Mouse (Mus musculus) gastrocnemius, adult 18-20 months (tissue): ENCODE measurements around the gene Calr. TPM values are rescaled to one million over a fixed set of nuclear protein-coding genes. Genes with fewer than 3 reads are reported as not detected.

Experiments
- DNase-seq: peaks from one replicate; pipeline ENCODE4 v3.0.0; 2021; ENCODE audit warnings: low spot score
- long read RNA-seq, 2 experiments: library from polyadenylated mRNA; stranded (forward); transcript quantifications; one replicate each; pipeline ENCODE4 v2.0.0; 2021
- total RNA-seq, 2 experiments: library from RNA; stranded (reverse); gene quantifications; 2 replicates each; pipeline ENCODE4 v1.2.3; 2021

Calr gene
- total RNA-seq, result 100 to 1,000 TPM; 145 to 160 TPM
- long read RNA-seq, experiment 1, transcript Calr-201 (9 exons, 2,184 nt), result major isoform, 18 of 30 reads
- long read RNA-seq, experiment 1, partial matches to known transcripts, result 5 of 30 reads
- long read RNA-seq, experiment 1, other reads (novel, unspliced or antisense), result 7 of 30 reads
- long read RNA-seq, experiment 2, transcript Calr-201 (9 exons, 2,184 nt), result major isoform, 18 of 35 reads
- long read RNA-seq, experiment 2, partial matches to known transcripts, result 7 of 35 reads
- long read RNA-seq, experiment 2, other reads (novel, unspliced or antisense), result 8 of 35 reads

- peak; percentile 100 for DNase-seq
Measured at GRCm38 (mm10) chr8:84846722-84847572, at the start of gene Calr. Calr (minus strand) TSS chr8:84846934.

- no peak for DNase-seq
Measured at GRCm38 (mm10) chr8:84895963-84896362, 49.2 kb upstream of the Calr start.

DNA sequence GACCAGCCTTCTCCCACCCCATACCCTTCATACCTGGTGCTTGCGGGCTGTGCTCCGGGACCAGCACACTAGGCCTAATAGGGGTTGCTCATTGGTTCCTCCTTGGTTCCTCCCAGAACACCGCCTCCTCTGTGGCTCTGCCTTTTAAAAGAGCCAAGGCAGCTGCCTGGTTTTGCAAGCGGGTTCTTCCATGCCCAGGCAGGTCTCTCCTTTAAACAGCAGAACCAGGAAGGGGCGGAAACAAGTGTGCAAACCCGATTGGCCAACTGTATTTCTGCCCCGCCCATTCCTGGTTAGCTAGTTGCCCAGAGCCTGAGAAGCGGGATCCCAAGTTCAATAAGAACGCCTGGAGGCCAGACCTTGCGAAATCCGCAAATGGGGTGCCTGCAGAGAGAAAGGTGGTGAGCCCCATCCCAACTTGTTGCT, 47.0 kb upstream of the Calr start, which contains the start of gene Gcdh:
TSS of gene Gcdh (minus strand) at position 213 of the 426 bp plus-strand sequence.
- peak; percentile 96 for DNase-seq

GRCm38 (mm10) chr8:84892993-84893708, 46.4 kb upstream of the Calr start:
- no peak for DNase-seq

- DNase-seq, result no peak
Measured at GRCm38 (mm10) chr8:84889141-84889540, 42.4 kb upstream of the Calr start.

GRCm38 (mm10) chr8:84888280-84888679, 41.5 kb upstream of the Calr start:
- no peak for DNase-seq

DNA sequence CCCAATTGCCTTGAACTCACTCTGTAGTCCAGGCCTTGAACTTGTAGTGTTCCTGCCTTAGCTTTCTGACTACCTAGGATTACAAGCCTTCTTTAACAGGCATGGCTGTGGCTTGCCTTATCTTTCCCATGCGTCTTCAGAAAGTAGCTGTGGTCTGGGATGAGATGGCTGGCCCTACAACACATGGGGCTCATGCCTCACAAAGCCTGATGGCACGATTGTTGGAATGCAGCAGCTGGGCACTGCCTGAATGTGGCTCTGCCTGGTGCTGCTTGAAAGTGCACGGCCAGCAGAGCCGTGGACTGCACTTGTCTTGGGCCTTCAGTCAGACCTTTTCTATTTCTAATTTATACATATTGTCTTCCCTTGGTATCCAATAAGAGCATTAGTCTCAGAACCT, 38.0 kb upstream of the Calr start:
- no peak for DNase-seq

- no peak for DNase-seq
Measured at GRCm38 (mm10) chr8:84878915-84879314, 32.2 kb upstream of the Calr start.

DNA sequence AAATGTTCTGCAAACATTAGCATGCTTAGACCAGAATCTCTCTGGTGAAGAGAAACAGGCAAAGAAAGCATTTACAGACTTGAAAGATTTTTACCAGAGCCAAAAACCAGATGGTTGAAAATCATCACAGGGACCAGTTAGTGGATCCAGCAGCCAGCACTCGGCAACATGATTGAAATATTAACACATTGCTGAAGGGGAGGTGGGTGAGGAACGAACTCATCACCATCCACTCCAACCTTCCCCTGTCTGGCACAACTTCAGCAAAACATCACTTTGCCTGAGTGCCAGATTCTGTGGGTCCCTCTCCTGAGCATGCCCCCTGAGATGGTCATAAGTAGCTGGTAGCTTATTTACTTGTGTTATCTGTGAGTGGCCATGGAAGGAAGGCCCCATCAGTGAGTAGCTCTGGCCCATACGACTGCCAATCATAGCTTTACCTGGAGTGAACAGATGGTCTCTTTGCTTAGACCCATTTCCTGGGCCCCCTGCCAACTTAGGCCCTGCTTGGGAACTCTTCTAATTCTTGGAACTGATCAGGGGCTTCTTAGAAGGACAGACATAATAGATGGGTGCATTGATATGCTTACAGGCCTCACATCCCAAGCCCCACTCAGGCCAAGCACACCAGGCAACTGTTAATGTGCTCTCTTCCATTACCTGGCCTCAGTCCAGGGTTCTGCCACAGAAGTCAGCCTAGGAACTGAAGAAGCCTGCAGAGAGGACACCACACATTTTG, 30.7 kb upstream of the Calr start:
- DNase-seq, result no peak

- DNase-seq, result no peak
Measured at GRCm38 (mm10) chr8:84874339-84874738, 27.6 kb upstream of the Calr start.

DNA sequence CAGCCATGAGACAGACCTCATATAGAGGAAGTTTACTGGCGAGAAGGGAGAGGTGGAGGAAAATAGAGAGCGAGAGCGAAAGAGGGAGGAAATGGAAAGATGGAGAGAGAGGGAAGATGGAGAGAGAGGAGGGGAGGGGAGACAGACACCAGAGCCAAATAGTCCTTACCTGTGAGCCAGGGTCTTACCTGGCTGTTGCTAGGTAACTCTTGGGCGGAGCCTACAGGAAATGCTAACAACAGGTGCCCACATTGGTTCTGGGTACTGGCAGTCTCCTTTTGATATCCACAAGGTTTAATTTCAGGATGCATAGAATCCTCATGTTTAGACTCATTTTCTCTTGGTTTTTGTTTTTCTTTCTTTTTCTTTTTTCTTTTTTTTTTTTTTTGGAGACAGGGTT, 26.3 kb upstream of the Calr start:
- DNase-seq, result no peak

GRCm38 (mm10) chr8:84872309-84872965, 25.7 kb upstream of the Calr start:
- DNase-seq, result peak; percentile 17

DNA sequence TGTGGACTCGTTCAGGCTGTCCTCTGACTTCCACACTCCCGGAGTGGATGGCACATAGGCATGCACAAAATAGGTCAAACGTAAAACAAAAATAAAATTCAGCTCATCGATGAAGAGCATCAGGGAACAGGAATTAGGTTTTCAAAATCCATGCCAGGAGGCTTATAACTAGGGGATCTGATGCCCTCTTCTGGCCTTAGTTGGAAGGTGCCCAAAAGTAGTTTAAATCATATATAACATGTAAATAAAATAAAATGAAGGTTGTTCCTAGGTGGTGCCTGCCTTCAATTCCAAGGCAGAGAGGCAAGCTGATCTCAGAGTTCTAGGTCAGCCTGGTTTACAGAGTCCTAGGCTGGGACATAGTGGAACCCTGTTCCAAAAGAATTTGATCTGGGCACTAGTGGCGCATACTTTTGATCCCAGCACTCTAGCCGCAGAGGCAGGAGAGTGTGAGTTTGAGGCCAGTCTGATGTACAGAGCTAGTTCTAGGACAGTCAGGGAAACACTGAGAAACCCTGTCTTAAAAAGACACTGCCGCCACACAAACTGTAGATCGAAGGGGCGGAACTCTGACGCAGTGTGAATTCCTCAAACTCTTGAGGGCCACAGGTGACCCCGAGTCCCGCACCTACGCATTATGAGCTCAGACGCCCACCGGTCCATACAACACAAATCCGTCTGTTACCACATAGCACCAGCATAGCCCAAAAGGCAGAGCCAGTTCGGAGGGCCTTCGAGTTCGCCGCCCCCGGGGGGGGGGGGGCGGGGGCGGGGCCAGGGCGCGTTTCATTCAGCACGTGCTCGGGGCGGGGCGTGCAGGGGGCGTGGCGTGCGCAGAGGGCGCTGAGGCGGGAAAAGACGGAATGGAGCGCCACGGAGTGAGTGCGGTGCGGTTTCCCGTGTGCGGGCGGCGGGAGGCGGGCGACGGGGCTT, 24.9 kb upstream of the Calr start, which contains the start of gene Syce2:
TSS of gene Syce2 (plus strand) at position 736 of the 933 bp plus-strand sequence.
- peak; percentile 50 for DNase-seq

GRCm38 (mm10) chr8:84856864-84857441, 10.2 kb upstream of the Calr start, which contains the start of gene Farsa:
Farsa (plus strand) TSS chr8:84856989.
- peak; percentile 95 for DNase-seq

- no peak for DNase-seq
Measured at GRCm38 (mm10) chr8:84856434-84856833, 9.7 kb upstream of the Calr start.

- DNase-seq, result no peak
Measured at GRCm38 (mm10) chr8:84847684-84848435, 1.1 kb upstream of the Calr start.

DNA sequence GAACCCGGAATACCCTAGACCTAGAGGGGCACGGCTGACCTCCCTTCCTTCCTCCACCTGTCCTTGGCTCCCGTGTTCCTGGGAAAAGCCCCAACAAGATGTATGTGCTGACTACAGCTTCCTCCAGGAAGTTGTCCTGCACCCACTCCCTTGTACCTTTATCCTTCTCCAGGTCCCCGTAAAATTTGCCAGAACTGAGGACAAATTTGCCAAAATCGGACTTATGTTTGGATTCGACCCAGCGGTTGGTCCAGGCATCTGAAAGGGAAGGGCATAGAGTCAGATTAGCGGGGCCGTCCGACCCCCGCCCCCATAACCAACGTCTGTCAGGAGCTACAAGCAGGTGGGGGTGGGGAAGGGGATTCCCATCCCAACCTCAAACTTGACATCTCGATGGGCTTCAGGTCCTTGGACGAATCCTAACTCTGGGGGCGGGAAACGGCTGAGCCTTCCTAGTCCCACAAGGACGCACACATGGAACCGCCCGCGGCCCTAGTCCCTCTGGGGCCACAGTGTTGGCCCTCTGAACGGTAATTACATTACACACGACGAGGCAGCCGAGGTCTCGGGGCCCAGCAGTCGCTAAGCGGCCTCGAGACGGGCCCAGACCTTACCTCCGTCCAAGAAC, 526 bp downstream of the Calr start:
- no peak for DNase-seq
